Mouse (Mus musculus) neural tube, embryonic 12.5 days (tissue): ENCODE results near the gene Zfp296. TPM values are rescaled to one million over a fixed set of nuclear protein-coding genes. Genes with fewer than 3 reads are reported as not detected.
"Not testable (repeated sequence)": the region's sequence is repeated elsewhere in the genome, so short reads cannot be mapped to it uniquely, and the experiment has no call there.

Experiments
- ATAC-seq: fragments of 200-750 bp; cut with Nextera tagmentation; 2 replicates; pipeline ENCODE4 v1.8.0; 2017; ENCODE audit warnings: low read depth, mild to moderate bottlenecking, moderate TSS enrichment, moderate library complexity; ENCODE audit not compliant: low FRiP score
- H3K27ac ChIP-seq: fragments of 300-500 bp; sonication (generic); 2 replicates; pipeline ENCODE4 v1.5.1; 2016
- H3K27me3 ChIP-seq: fragments of 300-500 bp; sonication (generic); replicated peaks from 2 replicates; pipeline ENCODE4 v1.6.1; 2016; ENCODE audit warnings: mild to moderate bottlenecking
- H3K36me3 ChIP-seq: fragments of 300-500 bp; sonication (generic); 2 replicates; pipeline ENCODE4 v1.6.1; 2016; ENCODE audit warnings: mild to moderate bottlenecking
- H3K4me1 ChIP-seq: fragments of 300-500 bp; sonication (generic); 2 replicates; pipeline ENCODE4 v1.6.1; 2016
- H3K4me2 ChIP-seq: fragments of 300-500 bp; sonication (generic); replicated peaks from 2 replicates; pipeline ENCODE4 v1.6.1; 2016; ENCODE audit warnings: mild to moderate bottlenecking
- H3K4me3 ChIP-seq: fragments of 300-500 bp; sonication (generic); 2 replicates; pipeline ENCODE4 v1.5.1; 2016
- H3K9ac ChIP-seq: fragments of 300-500 bp; sonication (generic); 2 replicates; pipeline ENCODE4 v1.6.1; 2016; ENCODE audit warnings: mild to moderate bottlenecking
- H3K9me3 ChIP-seq: fragments of 300-500 bp; sonication (generic); 2 replicates; pipeline ENCODE4 v1.6.1; 2016; ENCODE audit warnings: mild to moderate bottlenecking
- WGBS: fragments of 180-500 bp; shearing (Covaris S2); methylation state at CpG from one replicate; pipeline ENCODE4 v1.1.7; 2016; 5-methylcytosine and 5-hydroxymethylcytosine counted together
- polyA plus RNA-seq: library from polyadenylated mRNA; unstranded; fragments of >200 nt; fragmentation: Nextera tagmentation; extraction: Ambion mirVana; gene quantifications from 2 replicates; pipeline ENCODE4 v1.2.1, GENCODE M21; 2016

Gene Zfp296
- polyA plus RNA-seq, 1 experiment from 2014 or later: 0.30 TPM

DNA sequence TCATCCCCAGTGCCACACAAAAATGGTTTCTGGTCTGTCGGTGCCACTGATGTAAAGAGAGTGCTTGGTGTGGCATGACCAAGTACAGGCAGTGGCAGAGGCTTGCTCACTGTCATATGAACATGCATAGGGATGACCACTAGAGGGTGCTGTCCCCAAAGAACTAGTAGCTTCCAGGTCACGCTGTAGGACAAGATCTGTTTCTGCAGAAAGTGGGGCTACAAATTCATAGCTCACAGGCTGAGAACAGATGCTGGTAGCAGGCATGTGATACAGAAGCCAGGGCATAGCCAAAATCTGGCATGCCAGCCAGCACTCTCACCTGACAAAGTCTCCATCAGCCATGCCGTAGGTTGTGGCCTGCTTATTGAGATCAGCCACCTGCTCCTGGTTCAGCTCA, 12.8 kb downstream of the Zfp296 start:
- Histone ChIP-seq H3K36me3 (peaks cover 98% of the 10 kb centered on the region), H3K9ac (no peak overlapping the region), H3K4me3 (no peak overlapping the region), H3K27me3 (no peaks in the 10 kb centered on the region), H3K4me2 (no peak overlapping the region), H3K4me1 (no peaks in the 10 kb centered on the region), H3K27ac (no peak overlapping the region), H3K9me3 (no peaks in the 10 kb centered on the region)
- peak; percentile 46; the same call in 1 of the 2 replicates for ATAC-seq
- WGBS: 63% methylated on average over 3 of the region's 3 CpGs

DNA sequence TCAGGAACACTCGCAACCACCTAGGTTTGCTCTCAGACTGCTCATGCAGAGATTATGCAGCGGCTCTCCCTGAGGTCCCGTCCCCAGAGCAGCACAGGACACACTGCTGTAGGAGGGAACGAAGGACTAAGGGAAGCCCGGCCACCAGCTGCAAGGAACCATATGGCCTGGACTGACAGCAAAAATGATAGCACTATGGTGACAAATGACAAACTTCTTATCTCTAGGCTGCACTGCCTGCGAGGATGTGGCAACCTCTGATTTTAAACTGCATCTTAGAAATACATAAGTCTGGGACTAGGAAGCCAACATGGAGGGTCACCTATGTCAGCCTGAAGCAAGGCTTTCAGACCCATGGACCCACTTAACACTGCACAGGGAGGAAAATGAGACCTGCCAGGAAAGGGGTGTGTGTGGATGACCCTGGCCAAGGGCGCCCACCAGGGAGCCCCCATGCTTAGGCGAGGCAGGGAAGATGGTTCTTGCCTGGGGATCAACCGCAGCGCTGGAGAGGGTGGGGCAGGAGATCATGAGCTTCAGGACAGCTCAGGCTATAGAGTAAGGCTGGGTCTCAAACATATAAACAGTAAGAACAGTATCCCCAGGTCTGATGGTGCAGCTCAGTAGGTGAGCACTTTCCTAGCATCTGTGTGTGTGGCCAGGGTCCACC, 16.1 kb downstream of the Zfp296 start:
- no peak for ATAC-seq
- Histone ChIP-seq H3K9ac (no peak overlapping the region), H3K4me1 (no peaks in the 10 kb centered on the region), H3K27ac (no peak overlapping the region), H3K36me3 (peaks cover 89% of the 10 kb centered on the region), H3K9me3 (no peaks in the 10 kb centered on the region), H3K4me2 (no peak overlapping the region), H3K27me3 (no peaks in the 10 kb centered on the region), H3K4me3 (no peak overlapping the region)
- WGBS: 93% methylated on average over 10 of the region's 10 CpGs

DNA sequence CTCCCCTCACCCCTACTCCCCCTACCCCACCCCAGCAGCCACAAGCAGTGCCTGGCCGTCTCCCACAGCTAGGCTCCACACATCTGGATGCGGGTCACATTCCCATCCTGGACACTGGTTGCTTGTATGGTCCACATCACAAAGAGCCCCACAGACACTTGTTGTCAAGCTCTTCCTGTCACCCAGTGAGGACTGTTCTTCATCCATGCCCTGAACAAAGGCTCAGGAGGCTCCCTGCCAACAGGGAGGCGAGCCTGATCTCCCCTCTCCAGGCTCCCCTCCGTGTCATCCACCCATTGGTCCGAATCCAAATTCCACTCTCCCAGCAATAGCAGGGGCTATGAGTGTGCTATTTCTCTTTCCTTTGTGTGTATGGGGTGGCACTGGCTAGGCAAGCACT, 23.5 kb downstream of the Zfp296 start:
- Histone ChIP-seq H3K4me3 (no peak overlapping the region), H3K36me3 (peaks cover 54% of the 10 kb centered on the region), H3K4me1 (peaks cover 34% of the 10 kb centered on the region), H3K9ac (no peak overlapping the region), H3K4me2 (no peak overlapping the region), H3K27me3 (no peaks in the 10 kb centered on the region), H3K27ac (no peak overlapping the region), H3K9me3 (no peaks in the 10 kb centered on the region)
- 59% methylated on average over 5 of the region's 5 CpGs for WGBS
- ATAC-seq: peak; percentile 25; the same call in 1 of the 2 replicates

DNA sequence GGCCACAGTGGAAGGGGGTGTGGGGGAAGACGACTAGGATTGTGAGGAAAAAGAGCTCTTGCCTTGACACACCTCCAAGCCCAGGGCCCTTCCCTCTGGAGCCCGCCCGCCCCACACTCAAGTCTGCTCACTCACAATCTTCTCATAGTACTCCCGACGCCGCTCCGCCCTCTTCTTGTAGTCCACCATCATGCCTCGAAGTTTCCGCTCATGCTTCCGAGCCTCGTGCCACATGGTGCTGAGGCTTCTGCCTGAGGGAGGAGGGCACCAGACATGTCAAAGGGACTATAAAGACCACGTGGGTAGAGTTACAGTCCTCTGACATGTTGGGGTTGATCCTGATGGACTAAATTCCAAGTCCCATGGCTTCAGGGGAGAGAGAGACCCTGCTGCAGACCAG, 26.0 kb downstream of the Zfp296 start:
- Histone ChIP-seq H3K27ac (no peak overlapping the region), H3K36me3 (peaks cover 38% of the 10 kb centered on the region), H3K9ac (peak overlapping the region; percentile 96; the same call in 1 of the 2 replicates), H3K27me3 (no peaks in the 10 kb centered on the region), H3K4me3 (no peak overlapping the region), H3K9me3 (no peaks in the 10 kb centered on the region), H3K4me2 (peak overlapping the region; percentile 90), H3K4me1 (peaks cover 34% of the 10 kb centered on the region)
- WGBS: 82% methylated on average over 12 of the region's 12 CpGs
- ATAC-seq: no peak

DNA sequence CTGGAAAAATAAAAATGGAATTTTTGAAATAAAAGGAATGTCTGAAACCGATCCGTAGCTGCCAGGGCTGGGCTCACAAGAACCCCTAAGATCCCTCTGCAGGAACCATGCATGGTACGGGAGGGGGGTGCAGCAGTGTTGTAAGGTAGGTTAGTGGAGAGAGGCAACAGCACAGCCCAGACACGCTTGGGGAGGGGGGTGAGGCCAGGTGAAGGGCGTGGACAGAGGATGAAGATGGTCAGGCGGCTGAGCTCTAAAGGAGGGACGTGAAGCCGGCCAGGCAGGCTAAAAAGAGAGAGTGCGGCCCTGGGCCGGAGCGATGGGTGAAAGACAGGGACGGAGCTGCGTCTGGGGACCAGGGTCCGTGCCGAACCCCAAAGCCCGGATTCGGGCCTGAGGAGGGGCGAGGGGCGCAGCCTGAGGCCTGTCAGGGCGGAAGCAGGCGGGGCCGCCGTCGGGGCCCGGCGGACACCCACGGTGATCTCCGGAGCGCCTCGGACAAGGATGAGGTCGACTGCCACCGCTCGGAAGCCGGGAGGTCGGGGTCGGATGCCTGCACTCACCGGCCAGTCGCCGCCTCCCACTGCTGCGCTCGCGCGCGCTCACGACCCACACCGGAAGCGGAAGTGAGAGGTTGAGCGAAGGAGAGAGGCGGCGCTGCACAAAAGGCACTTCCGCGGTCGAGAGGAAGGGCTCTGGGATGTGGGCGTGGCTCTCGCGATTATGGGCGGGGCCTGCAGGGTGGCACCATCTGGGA, 26.9 kb downstream of the Zfp296 start, which contains the start of gene Clasrp:
Gene Clasrp (minus strand): TSS at position 638 of the 757 bp plus-strand sequence.
- Histone ChIP-seq H3K9me3 (no peaks in the 10 kb centered on the region), H3K4me3 (peak within 1 kb of the TSS; percentile 94), H3K36me3 (peaks cover 30% of the 10 kb centered on the region), H3K27me3 (no peaks in the 10 kb centered on the region), H3K4me1 (peaks cover 34% of the 10 kb centered on the region), H3K9ac (peak within 1 kb of the TSS; percentile 96), H3K27ac (no peak within 1 kb of the TSS; the same call in 1 of the 2 replicates), H3K4me2 (peak within 1 kb of the TSS; percentile 90)
- ATAC-seq: peak; percentile 96
- 1% methylated on average over 57 of the region's 57 CpGs for WGBS

DNA sequence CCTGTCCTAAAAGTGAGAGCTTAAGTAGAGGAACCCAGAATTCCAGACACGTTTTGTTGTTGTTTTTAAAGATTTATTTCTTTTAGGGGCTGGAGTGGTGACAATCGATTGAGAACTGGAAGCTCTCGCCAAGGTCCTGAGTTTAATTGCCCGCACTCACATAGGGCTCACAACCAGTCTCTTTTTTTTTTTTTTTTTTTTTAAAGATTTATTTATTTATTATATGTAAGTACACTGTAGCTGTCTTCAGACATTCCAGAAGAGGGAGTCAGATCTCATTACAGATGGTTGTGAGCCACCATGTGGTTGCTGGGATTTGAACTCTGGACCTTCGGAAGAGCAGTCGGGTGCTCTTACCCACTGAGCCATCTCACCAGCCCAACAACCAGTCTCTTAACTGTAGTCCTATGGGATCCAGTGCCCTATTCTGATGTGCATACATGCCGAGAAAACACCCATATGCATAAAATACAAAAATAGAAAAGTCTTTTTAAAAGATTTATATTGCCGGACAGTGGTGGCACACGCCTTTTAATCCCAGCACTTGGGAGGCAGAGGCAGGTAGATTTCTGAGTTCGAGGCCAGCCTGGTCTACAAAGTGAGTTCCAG, 27.6 kb downstream of the Zfp296 start:
- peaks cover 23% of the 10 kb centered on the region for H3K36me3 ChIP-seq
- H3K27ac ChIP-seq, H3K9me3 ChIP-seq, H3K9ac ChIP-seq, ATAC-seq, H3K27me3 ChIP-seq: not testable (repeated sequence)
- peak overlapping the region; percentile 90 for H3K4me2 ChIP-seq
- H3K4me1 ChIP-seq: peaks cover 34% of the 10 kb centered on the region
- WGBS: 57% methylated on average over 10 of the region's 10 CpGs
- H3K4me3 ChIP-seq: peak overlapping the region; percentile 94

DNA sequence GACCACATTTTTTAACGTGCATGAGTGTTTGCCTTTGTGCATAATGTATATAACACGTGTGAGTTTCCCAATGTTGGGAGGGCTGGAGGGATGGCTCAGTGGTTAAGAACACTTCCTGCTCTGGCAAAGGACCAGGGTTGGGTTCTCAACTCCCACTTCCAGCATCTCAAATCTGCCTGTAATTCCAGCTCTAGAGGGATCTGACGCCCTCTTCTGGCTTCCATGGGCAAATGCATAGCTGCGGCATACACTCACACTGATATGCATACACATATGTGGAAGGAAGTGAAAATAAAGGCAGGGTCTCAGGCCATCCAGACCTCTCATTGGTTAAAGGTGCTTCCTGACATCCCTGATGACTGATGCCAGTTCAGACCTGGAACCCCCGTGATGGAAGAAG, 30.2 kb downstream of the Zfp296 start:
- H3K4me1 ChIP-seq: peaks cover 16% of the 10 kb centered on the region
- H3K9ac ChIP-seq: no peak overlapping the region
- no peak overlapping the region for H3K27ac ChIP-seq
- H3K4me2 ChIP-seq: no peak overlapping the region
- H3K27me3 ChIP-seq: no peaks in the 10 kb centered on the region
- ATAC-seq: no peak
- H3K4me3 ChIP-seq: no peak overlapping the region
- 84% methylated on average over 5 of the region's 5 CpGs for WGBS
- 0 out of 2 replicates have a peak, but pooled peaks cover 3% of the 10 kb centered on the region for H3K36me3 ChIP-seq
- no peaks in the 10 kb centered on the region for H3K9me3 ChIP-seq

DNA sequence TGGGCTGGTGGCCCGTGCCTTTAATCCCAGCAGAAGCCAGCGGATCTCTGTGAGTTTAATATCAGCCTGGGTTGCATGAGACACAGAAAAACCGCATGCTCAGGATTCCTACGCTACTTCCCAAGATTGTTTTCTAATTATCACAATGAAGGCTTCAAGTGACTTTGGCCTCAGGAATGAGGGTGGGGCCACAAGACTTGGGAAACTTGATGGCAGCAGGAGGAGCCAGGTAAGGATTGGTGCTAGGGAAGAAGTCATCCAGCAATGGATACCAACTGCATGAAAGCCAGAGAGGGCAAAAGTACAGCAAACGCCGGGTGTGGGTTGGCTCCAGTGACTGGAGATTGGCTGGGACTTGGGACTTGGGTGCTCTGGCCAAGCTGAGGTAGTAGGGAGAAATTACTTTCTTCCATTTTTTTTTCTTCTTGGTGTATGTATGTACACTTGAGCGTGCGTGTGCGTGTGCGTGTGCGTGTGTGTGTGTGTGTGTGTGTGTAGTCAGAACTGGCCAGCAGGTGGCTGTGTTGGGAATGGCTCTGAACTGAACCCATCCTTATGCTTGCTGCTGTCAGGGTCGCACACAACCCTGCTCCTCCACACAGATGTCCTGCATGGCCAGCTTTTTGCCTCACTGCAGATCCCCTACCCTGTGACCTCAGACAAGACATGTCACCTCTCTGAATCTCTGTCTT, 32.7 kb downstream of the Zfp296 start:
- Histone ChIP-seq H3K9ac (no peak overlapping the region), H3K4me2 (no peak overlapping the region), H3K27me3 (no peaks in the 10 kb centered on the region), H3K4me3 (no peak overlapping the region), H3K27ac (no peak overlapping the region), H3K9me3 (no peaks in the 10 kb centered on the region), H3K4me1 (no peaks in the 10 kb centered on the region), H3K36me3 (no peaks in the 10 kb centered on the region)
- no peak for ATAC-seq
- 91% methylated on average over 12 of the region's 12 CpGs for WGBS

DNA sequence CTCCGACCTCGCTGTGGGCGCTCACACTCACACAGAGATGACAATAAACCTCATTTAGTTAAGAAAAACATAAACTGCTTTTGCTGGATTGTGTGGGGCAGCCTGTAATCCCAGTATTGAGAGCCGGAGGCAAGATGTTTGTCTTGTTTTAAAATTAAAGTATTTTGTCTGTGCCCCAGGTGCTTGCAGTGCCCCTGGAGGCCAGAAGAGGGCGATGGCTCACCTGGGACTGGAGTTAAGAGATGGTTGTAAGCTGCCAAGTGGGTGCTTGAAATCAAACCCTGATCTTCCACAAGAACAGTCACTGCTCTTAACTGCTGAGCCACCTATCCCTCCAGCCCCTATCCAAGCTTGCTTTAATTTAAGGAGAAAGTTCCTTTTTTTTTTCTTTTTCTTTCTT, 33.9 kb downstream of the Zfp296 start:
- 75% methylated on average over 5 of the region's 5 CpGs for WGBS
- Histone ChIP-seq H3K9me3 (no peaks in the 10 kb centered on the region), H3K9ac (no peak overlapping the region), H3K4me2 (no peak overlapping the region), H3K4me3 (no peak overlapping the region), H3K4me1 (no peaks in the 10 kb centered on the region), H3K27ac (no peak overlapping the region), H3K36me3 (no peaks in the 10 kb centered on the region), H3K27me3 (no peaks in the 10 kb centered on the region)
- ATAC-seq: no peak

DNA sequence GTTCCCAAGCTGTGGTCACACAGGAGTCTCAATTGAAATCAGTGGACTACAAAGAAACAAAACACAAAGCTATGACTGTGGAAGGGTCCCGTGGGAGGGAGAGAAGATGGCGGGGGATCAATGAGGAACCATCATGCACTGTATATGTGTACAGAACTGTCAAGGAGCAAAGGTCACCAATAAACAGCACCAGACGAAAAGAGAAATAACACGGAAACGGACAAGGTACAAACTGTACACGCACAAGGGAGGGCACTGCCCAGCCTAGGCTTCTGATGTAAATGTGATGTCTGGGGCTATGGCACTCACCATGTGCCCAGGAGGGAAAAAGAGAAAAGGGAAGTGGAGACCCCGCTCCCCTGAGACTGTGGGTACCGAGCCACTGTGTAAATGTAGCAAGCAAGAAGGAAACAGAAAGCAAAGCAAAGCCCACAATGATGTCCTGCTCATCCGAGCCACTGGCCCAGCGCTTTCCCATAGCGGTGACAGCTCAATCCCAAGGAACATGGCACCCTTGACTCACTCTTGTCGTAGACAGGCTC, 38.0 kb downstream of the Zfp296 start:
- no peaks in the 10 kb centered on the region for H3K9me3 ChIP-seq
- H3K4me2 ChIP-seq: no peak overlapping the region
- ATAC-seq: no peak
- H3K9ac ChIP-seq: no peak overlapping the region
- H3K27ac ChIP-seq: no peak overlapping the region
- H3K36me3 ChIP-seq: no peaks in the 10 kb centered on the region
- no peak overlapping the region for H3K4me3 ChIP-seq
- H3K4me1 ChIP-seq: peaks cover 5% of the 10 kb centered on the region; the same call in 1 of the 2 replicates
- peaks cover 3% of the 10 kb centered on the region; the same call in 1 of the 2 replicates for H3K27me3 ChIP-seq
- WGBS: 91% methylated on average over 12 of the region's 12 CpGs

DNA sequence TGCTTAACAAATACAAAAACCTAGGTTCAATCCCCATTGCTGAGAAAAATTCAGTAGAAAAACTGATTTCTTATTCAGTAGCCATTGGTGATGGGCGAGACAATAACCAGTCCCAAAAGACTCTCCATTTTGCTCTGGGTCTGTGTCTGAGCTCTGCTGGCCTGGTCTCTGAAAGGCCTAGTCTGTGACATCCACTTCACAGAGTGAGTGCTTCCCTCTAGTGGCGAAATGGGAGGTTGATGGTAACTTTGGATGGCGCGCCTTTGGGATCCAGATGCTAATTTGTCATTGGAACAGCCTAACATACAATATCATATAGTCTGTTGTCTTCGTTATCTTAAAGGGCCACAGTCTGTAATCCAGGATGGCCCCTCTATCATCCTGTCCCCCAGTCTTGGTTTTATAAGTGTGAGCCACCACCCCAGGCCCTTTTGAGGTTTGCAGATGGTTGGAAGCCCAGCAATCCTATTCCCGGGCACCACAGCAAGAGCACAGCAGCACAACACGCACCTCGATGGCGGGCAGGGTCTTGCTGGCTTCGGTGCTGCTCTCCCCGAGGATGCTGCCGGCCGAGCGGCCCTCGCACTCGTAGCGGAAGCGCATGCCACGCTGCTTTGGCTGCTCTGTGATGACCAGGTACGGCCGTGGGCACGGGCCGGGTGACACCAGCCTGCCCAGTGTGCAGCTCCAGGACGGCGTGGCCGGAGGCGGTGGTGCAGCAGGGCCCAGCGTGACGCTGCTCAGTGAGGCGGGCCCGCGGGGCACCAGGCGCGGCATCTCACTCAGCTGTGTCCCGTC, 42.1 kb downstream of the Zfp296 start:
- Histone ChIP-seq H3K4me3 (peak overlapping the region; percentile 36), H3K27ac (0 out of 2 replicates have a peak overlapping the region, but pooled peaks have one; percentile 7), H3K4me2 (peak overlapping the region; percentile 64), H3K27me3 (peaks cover 3% of the 10 kb centered on the region; the same call in 1 of the 2 replicates), H3K9ac (peak overlapping the region; percentile 57), H3K4me1 (peaks cover 5% of the 10 kb centered on the region; the same call in 1 of the 2 replicates), H3K36me3 (no peaks in the 10 kb centered on the region), H3K9me3 (no peaks in the 10 kb centered on the region)
- WGBS: 7% methylated on average over 35 of the region's 35 CpGs
- peak; percentile 83 for ATAC-seq
